Mouse (Mus musculus) neural tube, embryonic 10.5 days (tissue): ENCODE results near the gene Tra2a.

Experiments
- DNase-seq: peaks from one replicate; pipeline ENCODE4 v3.0.0-alpha.2; 2017; ENCODE audit warnings: low spot score; ENCODE audit errors: extremely low spot score

Gene Tra2a

GRCm38 (mm10) chr6:49212141-49212540 lies 51.7 kb downstream of the Tra2a start:
- DNase-seq: no peak

- no peak for DNase-seq
These were observed 52.2 kb downstream of the Tra2a start for GRCm38 (mm10) chr6:49211596-49211995.

GRCm38 (mm10) chr6:49209881-49210854 lies 53.7 kb downstream of the Tra2a start:
- peak; percentile 53 for DNase-seq

GRCm38 (mm10) chr6:49208935-49209334 lies 54.9 kb downstream of the Tra2a start:
- no peak for DNase-seq

- no peak for DNase-seq
These were observed 55.4 kb downstream of the Tra2a start for GRCm38 (mm10) chr6:49208297-49208930.

- DNase-seq: no peak
These were observed 57.4 kb downstream of the Tra2a start for GRCm38 (mm10) chr6:49206416-49206815.

- DNase-seq: no peak
These were observed 68.6 kb downstream of the Tra2a start for GRCm38 (mm10) chr6:49195188-49195587.

- DNase-seq: no peak
These were observed 69.3 kb downstream of the Tra2a start for GRCm38 (mm10) chr6:49194536-49194935.
